Mouse (Mus musculus) embryonic facial prominence, embryonic 11.5 days (tissue): ENCODE results near the gene Atxn7. TPM values are rescaled to one million over a fixed set of nuclear protein-coding genes. Genes with fewer than 3 reads are reported as not detected.

Experiments used
- ATAC-seq: fragments of 200-750 bp; cut with Nextera tagmentation; replicated peaks from 2 replicates; pipeline ENCODE4 v1.8.0; 2017; ENCODE audit warnings: low read depth; ENCODE audit not compliant: insufficient number of reproducible peaks, low FRiP score, low TSS enrichment
- DNase-seq: peaks from one replicate; pipeline ENCODE4 v3.0.0-alpha.2; 2015; ENCODE audit warnings: low spot score
- H3K27ac ChIP-seq: fragments of 300-500 bp; sonication (generic); replicated peaks from 2 replicates; pipeline ENCODE4 v1.5.1; 2014; ENCODE audit warnings: mild to moderate bottlenecking, low read depth, low read length, control low read depth
- H3K27me3 ChIP-seq: fragments of 300-500 bp; sonication (generic); 2 replicates; pipeline ENCODE4 v1.6.1; 2014; ENCODE audit warnings: mild to moderate bottlenecking, low read length, moderate library complexity, mixed read lengths; ENCODE audit not compliant: control insufficient read depth, insufficient read depth
- H3K36me3 ChIP-seq: fragments of 300-500 bp; sonication (generic); replicated peaks from 2 replicates; pipeline ENCODE4 v1.6.1; 2014; ENCODE audit warnings: low read depth, mild to moderate bottlenecking, low read length, moderate library complexity, mixed read lengths; ENCODE audit not compliant: control insufficient read depth, insufficient read depth
- H3K4me1 ChIP-seq: fragments of 300-500 bp; sonication (generic); 2 replicates; pipeline ENCODE4 v1.6.1; 2014; ENCODE audit warnings: low read length, mixed read lengths; ENCODE audit not compliant: control insufficient read depth, insufficient read depth
- H3K4me2 ChIP-seq: fragments of 300-500 bp; sonication (generic); 2 replicates; pipeline ENCODE4 v1.6.1; 2014; ENCODE audit warnings: low read depth, mild to moderate bottlenecking, control low read depth, low read length, moderate library complexity
- H3K4me3 ChIP-seq: fragments of 300-500 bp; sonication (generic); 2 replicates; pipeline ENCODE4 v1.5.1; 2014; ENCODE audit warnings: low read depth, low read length, control low read depth
- H3K9ac ChIP-seq: fragments of 300-500 bp; sonication (generic); replicated peaks from 2 replicates; pipeline ENCODE4 v1.6.1; 2014; ENCODE audit warnings: mild to moderate bottlenecking, control low read depth, low read length
- H3K9me3 ChIP-seq: fragments of 300-500 bp; sonication (generic); replicated peaks from 2 replicates; pipeline ENCODE4 v1.6.1; 2016; ENCODE audit warnings: mild to moderate bottlenecking, low read length, inconsistent platforms, mixed read lengths; ENCODE audit not compliant: control insufficient read depth
- WGBS: fragments of 180-500 bp; shearing (Covaris S2); extraction: QIAGEN DNeasy Blood & Tissue Kit; methylation state at CpG from one replicate; pipeline ENCODE4 v1.1.7; 2014; 5-methylcytosine and 5-hydroxymethylcytosine counted together
- polyA plus RNA-seq: library from polyadenylated mRNA; unstranded; fragments of >200 nt; fragmentation: Nextera tagmentation; extraction: Ambion mirVana; gene quantifications from 2 replicates; pipeline ENCODE4 v1.2.1, GENCODE M21; 2014

The Atxn7 gene
- polyA plus RNA-seq, 1 experiment from 2014 or later = 3.7 TPM

- WGBS = 76% methylated on average over 3 of the region's 3 CpGs
- no peak for ATAC-seq
Observed at GRCm38 (mm10) chr14:13990741-13991140, 29.5 kb downstream of the Atxn7 start.

GRCm38 (mm10) chr14:13995206-13996097 lies 34.2 kb downstream of the Atxn7 start:
- Histone ChIP-seq H3K4me3 (no peak overlapping the region), H3K4me2 (no peak overlapping the region), H3K36me3 (no peaks in the 10 kb centered on the region), H3K27ac (no peak overlapping the region), H3K4me1 (no peaks in the 10 kb centered on the region), H3K27me3 (no peaks in the 10 kb centered on the region), H3K9me3 (no peaks in the 10 kb centered on the region), H3K9ac (no peak overlapping the region)
- ATAC-seq = no peak
- WGBS = 81% methylated on average over 9 of the region's 9 CpGs
- DNase-seq = no peak

More at GRCm38 (mm10) chr14:13990741-13991140, 29.5 kb downstream of the Atxn7 start:
- no peak overlapping the region for H3K4me2 ChIP-seq
- H3K27ac ChIP-seq = no peak overlapping the region
- no peaks in the 10 kb centered on the region for H3K9me3 ChIP-seq
- no peaks in the 10 kb centered on the region for H3K4me1 ChIP-seq
- no peaks in the 10 kb centered on the region for H3K27me3 ChIP-seq
- H3K4me3 ChIP-seq = no peak overlapping the region
- no peaks in the 10 kb centered on the region for H3K36me3 ChIP-seq
- no peak overlapping the region for H3K9ac ChIP-seq
- DNase-seq = no peak

GRCm38 (mm10) chr14:14002771-14003170 lies 41.5 kb downstream of the Atxn7 start:
- no peaks in the 10 kb centered on the region for H3K36me3 ChIP-seq
- 93% methylated on average over 7 of the region's 7 CpGs for WGBS
- no peaks in the 10 kb centered on the region for H3K27me3 ChIP-seq
- H3K4me3 ChIP-seq = no peak overlapping the region
- no peak overlapping the region for H3K27ac ChIP-seq
- ATAC-seq (no peak), DNase-seq (no peak)
- H3K9me3 ChIP-seq = no peaks in the 10 kb centered on the region
- no peak overlapping the region for H3K4me2 ChIP-seq
- no peaks in the 10 kb centered on the region for H3K4me1 ChIP-seq
- no peak overlapping the region for H3K9ac ChIP-seq

- ATAC-seq (no peak), DNase-seq (no peak)
- no peaks in the 10 kb centered on the region for H3K4me1 ChIP-seq
- no peak overlapping the region for H3K27ac ChIP-seq
- no peaks in the 10 kb centered on the region for H3K9me3 ChIP-seq
- no peak overlapping the region for H3K9ac ChIP-seq
- H3K4me3 ChIP-seq = no peak overlapping the region
- H3K27me3 ChIP-seq = no peaks in the 10 kb centered on the region
- no peak overlapping the region for H3K4me2 ChIP-seq
- 76% methylated on average over 6 of the region's 6 CpGs for WGBS
- H3K36me3 ChIP-seq = no peaks in the 10 kb centered on the region
Observed at GRCm38 (mm10) chr14:14009712-14010111, 48.5 kb downstream of the Atxn7 start.

- Histone ChIP-seq H3K4me2 (peak overlapping the region; percentile 83), H3K36me3 (no peaks in the 10 kb centered on the region), H3K27ac (peak overlapping the region; percentile 97), H3K9me3 (no peaks in the 10 kb centered on the region), H3K9ac (peak overlapping the region; percentile 97), H3K4me1 (no peaks in the 10 kb centered on the region), H3K4me3 (peak overlapping the region; percentile 83), H3K27me3 (no peaks in the 10 kb centered on the region)
- ATAC-seq (peak; percentile 90), DNase-seq (peak; percentile 85)
- 0% methylated on average over 66 of the region's 116 CpGs for WGBS
Observed at GRCm38 (mm10) chr14:14012383-14013251, 51.4 kb downstream of the Atxn7 start.

- no peaks in the 10 kb centered on the region for H3K36me3 ChIP-seq
- peak overlapping the region; percentile 97 for H3K9ac ChIP-seq
- peak overlapping the region; percentile 83 for H3K4me2 ChIP-seq
- no peaks in the 10 kb centered on the region for H3K9me3 ChIP-seq
- H3K4me3 ChIP-seq = peak overlapping the region; percentile 83
- WGBS = 0% methylated on average over 17 of the region's 27 CpGs
- H3K4me1 ChIP-seq = no peaks in the 10 kb centered on the region
- ATAC-seq (peak; percentile 66), DNase-seq (peak; percentile 52)
- H3K27me3 ChIP-seq = no peaks in the 10 kb centered on the region
- H3K27ac ChIP-seq = peak overlapping the region; percentile 97
Observed at GRCm38 (mm10) chr14:14013252-14013711, 52.0 kb downstream of the Atxn7 start.

GRCm38 (mm10) chr14:14014636-14015375 lies 53.6 kb downstream of the Atxn7 start:
- DNase-seq = no peak
- Histone ChIP-seq H3K4me1 (no peaks in the 10 kb centered on the region), H3K4me2 (no peak overlapping the region), H3K9ac (no peak overlapping the region), H3K36me3 (no peaks in the 10 kb centered on the region), H3K27me3 (no peaks in the 10 kb centered on the region), H3K27ac (no peak overlapping the region), H3K9me3 (no peaks in the 10 kb centered on the region), H3K4me3 (no peak overlapping the region)
- no peak for ATAC-seq
- 80% methylated on average over 6 of the region's 6 CpGs for WGBS
